Mouse (Mus musculus): ENCODE measurements around the gene Tbc1d15. TPM values are rescaled to one million over a fixed set of nuclear protein-coding genes. Genes with fewer than 3 reads are reported as not detected.

Tbc1d15 gene
- 46.2 and 49.9 TPM in 2 replicates for total RNA-seq (2014; rRNA removed)
- 6.7 and 7.7 TPM in 2 replicates for polyA plus RNA-seq (2012; rRNA removed)

GRCm38 (mm10) chr10:115251088-115251934 is at the start of gene Tbc1d15:
Gene Tbc1d15, minus strand, starts transcription at chr10:115251467.
- H3K4me3 ChIP-seq (ENCODE audit: insufficient read depth, low read depth, low read length), result peak within 1 kb of the TSS; percentile 74
- H3K36me3 ChIP-seq (ENCODE audit: control insufficient read depth, insufficient read depth, low read length), result no peaks in the 10 kb centered on the region
- H3K4me1 ChIP-seq (ENCODE audit: control insufficient read depth, insufficient read depth, low read length), result peaks cover 14% of the 10 kb centered on the region
- peak; percentile 89 for DNase-seq (ENCODE audit: extremely low read depth, low read depth, low spot score)
- TF ChIP-seq CTCF (IDR thresholded peaks at IDR 0.05; ENCODE audit: low read depth, low read length), result no peak
- peak; percentile 74; the same call in 1 of the 2 replicates for TF ChIP-seq POLR2A (IDR thresholded peaks at IDR 0.05; ENCODE audit: extremely low read depth, insufficient read depth, low read length)
- H3K27ac ChIP-seq (replicated peaks; ENCODE audit: insufficient read depth, low read depth, low read length), result peak within 1 kb of the TSS; percentile 85
- peaks cover 21% of the 10 kb centered on the region; the same call in 1 of the 2 replicates for H3K79me2 ChIP-seq (ENCODE audit: control insufficient read depth, insufficient read depth, low read length)
- under 1% methylated on average over 65 of the region's 67 CpGs for WGBS
- peak within 1 kb of the TSS; percentile 86 for H3K9ac ChIP-seq (ENCODE audit: low read depth, low read length)
- no peaks in the 10 kb centered on the region for H3K27me3 ChIP-seq (ENCODE audit: control insufficient read depth, insufficient read depth, low read length)

DNA sequence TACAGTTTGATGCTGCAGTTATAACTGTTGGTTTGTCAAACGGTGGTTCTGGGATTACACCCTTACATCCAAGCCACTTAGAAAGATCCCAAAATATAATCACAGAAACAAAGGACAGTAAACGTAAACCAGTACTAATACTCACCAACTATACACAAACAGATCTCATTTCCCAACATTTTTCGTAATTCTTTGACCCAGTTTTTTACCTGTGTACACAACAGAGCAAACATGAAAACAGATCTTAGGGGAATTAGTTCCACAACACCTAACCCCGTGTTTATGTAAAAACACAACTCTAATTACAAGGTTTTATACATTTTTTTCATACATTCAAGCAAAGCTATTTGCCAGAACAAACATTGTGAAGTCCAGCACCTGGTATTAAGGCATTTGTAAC is 47.4 kb upstream of the Tbc1d15 start:
- Histone ChIP-seq H3K27me3 (ENCODE audit: control insufficient read depth, insufficient read depth, low read length) (no peaks in the 10 kb centered on the region), H3K9ac (ENCODE audit: low read depth, low read length) (no peak overlapping the region), H3K36me3 (ENCODE audit: control insufficient read depth, insufficient read depth, low read length) (peaks cover 21% of the 10 kb centered on the region), H3K4me1 (ENCODE audit: control insufficient read depth, insufficient read depth, low read length) (peaks cover 12% of the 10 kb centered on the region), H3K27ac (replicated peaks; ENCODE audit: insufficient read depth, low read depth, low read length) (no peak overlapping the region), H3K79me2 (ENCODE audit: control insufficient read depth, insufficient read depth, low read length) (peaks cover 5% of the 10 kb centered on the region; the same call in 1 of the 2 replicates), H3K4me3 (ENCODE audit: insufficient read depth, low read depth, low read length) (no peak overlapping the region)
- no peak for TF ChIP-seq POLR2A (IDR thresholded peaks at IDR 0.05; ENCODE audit: extremely low read depth, insufficient read depth, low read length)
- DNase-seq (ENCODE audit: extremely low read depth, low read depth, low spot score), result peak; percentile 90
- 31% methylated on average over 4 of the region's 4 CpGs for WGBS

DNA sequence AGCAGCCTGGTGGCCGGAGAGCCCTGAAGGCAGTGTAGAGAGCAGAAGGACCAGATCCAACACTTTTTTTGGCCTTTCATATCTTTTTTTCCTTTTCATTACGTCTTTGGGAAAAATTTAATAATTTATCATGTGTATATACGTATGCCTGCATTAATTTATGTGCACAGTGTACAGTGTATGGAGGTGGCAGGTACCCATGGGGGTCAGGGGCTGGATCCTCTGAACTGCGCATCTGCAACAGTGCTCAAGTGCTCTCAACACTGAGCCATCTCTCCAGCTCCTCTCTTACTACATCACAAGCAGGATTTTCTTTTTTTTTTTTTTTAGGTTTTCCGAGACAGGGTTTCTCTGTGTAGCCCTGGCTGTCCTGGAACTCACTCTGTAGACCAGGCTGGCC is 46.3 kb upstream of the Tbc1d15 start:
- Histone ChIP-seq H3K27ac (replicated peaks; ENCODE audit: insufficient read depth, low read depth, low read length) (no peak overlapping the region), H3K27me3 (ENCODE audit: control insufficient read depth, insufficient read depth, low read length) (no peaks in the 10 kb centered on the region), H3K4me1 (ENCODE audit: control insufficient read depth, insufficient read depth, low read length) (peaks cover 12% of the 10 kb centered on the region), H3K79me2 (ENCODE audit: control insufficient read depth, insufficient read depth, low read length) (peaks cover 4% of the 10 kb centered on the region; the same call in 1 of the 2 replicates), H3K4me3 (ENCODE audit: insufficient read depth, low read depth, low read length) (no peak overlapping the region), H3K9ac (ENCODE audit: low read depth, low read length) (no peak overlapping the region), H3K36me3 (ENCODE audit: control insufficient read depth, insufficient read depth, low read length) (peaks cover 27% of the 10 kb centered on the region)
- TF ChIP-seq CTCF (IDR thresholded peaks at IDR 0.05; ENCODE audit: low read depth, low read length) (no peak), POLR2A (IDR thresholded peaks at IDR 0.05; ENCODE audit: extremely low read depth, insufficient read depth, low read length) (no peak)
- no peak for DNase-seq (ENCODE audit: extremely low read depth, low read depth, low spot score)
- WGBS, result 93% methylated on average over 5 of the region's 5 CpGs

DNA sequence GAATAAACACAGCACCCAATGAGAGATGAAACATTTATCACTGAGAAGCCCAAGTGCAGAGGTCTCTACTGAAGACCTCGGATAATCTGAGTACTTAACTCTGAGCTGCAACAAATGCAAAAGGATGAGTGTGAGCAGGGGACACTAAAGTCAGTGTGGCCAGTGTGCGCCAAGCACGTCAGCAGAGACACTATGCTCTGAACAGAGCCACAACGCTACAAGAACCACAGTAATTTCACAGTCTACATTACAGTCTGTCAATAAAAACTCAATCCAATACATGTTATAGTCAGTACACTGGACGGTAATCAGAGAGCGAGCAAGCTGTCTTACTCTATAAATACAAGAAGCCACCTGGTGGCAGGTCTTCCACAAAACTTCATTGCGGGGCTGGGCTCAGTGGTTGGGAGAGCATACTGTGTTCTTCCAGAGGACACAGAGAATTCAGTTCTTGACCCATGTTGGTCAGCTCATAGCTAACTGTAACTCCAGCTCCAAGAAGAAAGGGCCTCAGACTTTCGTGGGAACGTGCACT is 45.2 kb upstream of the Tbc1d15 start:
- no peak overlapping the region for H3K4me3 ChIP-seq (ENCODE audit: insufficient read depth, low read depth, low read length)
- WGBS, result 43% methylated on average over 9 of the region's 9 CpGs
- peak overlapping the region; percentile 52 for H3K27ac ChIP-seq (replicated peaks; ENCODE audit: insufficient read depth, low read depth, low read length)
- H3K36me3 ChIP-seq (ENCODE audit: control insufficient read depth, insufficient read depth, low read length), result peaks cover 31% of the 10 kb centered on the region
- TF ChIP-seq POLR2A (IDR thresholded peaks at IDR 0.05; ENCODE audit: extremely low read depth, insufficient read depth, low read length) (no peak), CTCF (IDR thresholded peaks at IDR 0.05; ENCODE audit: low read depth, low read length) (no peak; the same call in 1 of the 2 replicates)
- peak; percentile 54 for DNase-seq (ENCODE audit: extremely low read depth, low read depth, low spot score)
- H3K79me2 ChIP-seq (ENCODE audit: control insufficient read depth, insufficient read depth, low read length), result peaks cover 4% of the 10 kb centered on the region; the same call in 1 of the 2 replicates
- H3K27me3 ChIP-seq (ENCODE audit: control insufficient read depth, insufficient read depth, low read length), result no peaks in the 10 kb centered on the region
- no peak overlapping the region for H3K9ac ChIP-seq (ENCODE audit: low read depth, low read length)
- peaks cover 12% of the 10 kb centered on the region for H3K4me1 ChIP-seq (ENCODE audit: control insufficient read depth, insufficient read depth, low read length)

- no peaks in the 10 kb centered on the region for H3K27me3 ChIP-seq (ENCODE audit: control insufficient read depth, insufficient read depth, low read length)
- peaks cover 4% of the 10 kb centered on the region; the same call in 1 of the 2 replicates for H3K79me2 ChIP-seq (ENCODE audit: control insufficient read depth, insufficient read depth, low read length)
- peaks cover 12% of the 10 kb centered on the region for H3K4me1 ChIP-seq (ENCODE audit: control insufficient read depth, insufficient read depth, low read length)
- no peak overlapping the region for H3K9ac ChIP-seq (ENCODE audit: low read depth, low read length)
- no peak overlapping the region for H3K4me3 ChIP-seq (ENCODE audit: insufficient read depth, low read depth, low read length)
- no peak for DNase-seq (ENCODE audit: extremely low read depth, low read depth, low spot score)
- no peak for TF ChIP-seq POLR2A (IDR thresholded peaks at IDR 0.05; ENCODE audit: extremely low read depth, insufficient read depth, low read length)
- no peak for TF ChIP-seq CTCF (IDR thresholded peaks at IDR 0.05; ENCODE audit: low read depth, low read length)
- peaks cover 26% of the 10 kb centered on the region for H3K36me3 ChIP-seq (ENCODE audit: control insufficient read depth, insufficient read depth, low read length)
- H3K27ac ChIP-seq (replicated peaks; ENCODE audit: insufficient read depth, low read depth, low read length), result no peak overlapping the region
- 90% methylated on average over 3 of the region's 3 CpGs for WGBS
Measured at GRCm38 (mm10) chr10:115295162-115295561, 43.9 kb upstream of the Tbc1d15 start.
